Mouse (Mus musculus): ENCODE data around the gene Allc. TPM values are rescaled to one million over a fixed set of nuclear protein-coding genes. Genes with fewer than 3 reads are reported as not detected.

Gene Allc
- polyA plus RNA-seq (2014; fragmentation: Nextera tagmentation; extraction: Ambion mirVana), result 0.37 TPM in 1 of 2 replicates, not detected in the other

DNA sequence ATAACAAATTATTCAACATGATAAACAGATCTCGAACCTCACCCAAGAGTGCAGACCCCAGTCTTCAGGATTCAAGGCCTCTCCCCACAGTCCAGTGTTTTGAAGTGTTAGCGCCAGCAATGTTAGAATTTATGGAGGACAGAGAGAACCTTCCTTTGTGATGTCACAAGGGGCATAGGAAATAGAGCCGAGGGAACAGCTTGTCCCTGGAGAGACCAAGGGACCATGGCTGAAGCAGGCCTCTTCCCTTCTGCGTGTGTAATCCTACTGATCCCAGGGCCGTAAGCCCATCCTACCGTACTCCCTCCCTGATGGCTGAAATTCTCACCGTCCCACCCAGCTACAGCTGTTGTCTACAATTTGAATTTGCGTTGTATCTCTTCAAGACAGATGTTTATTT, at the start of gene Allc:
TSS of gene Allc (minus strand) at position 101 of the 400 bp plus-strand sequence.
- WGBS, result 88% methylated on average over 8 of the region's 8 CpGs
- DNase-seq (ENCODE audit: low spot score) (no peak), ATAC-seq (ENCODE audit: low FRiP score) (no peak)
- no peaks in the 10 kb centered on the region for H3K27me3 ChIP-seq (ENCODE audit: control insufficient read depth, insufficient read depth, low read length)
- no peaks in the 10 kb centered on the region for H3K36me3 ChIP-seq (replicated peaks; ENCODE audit: control insufficient read depth, insufficient read depth)
- no peaks in the 10 kb centered on the region; the same call in 1 of the 2 replicates for H3K9me3 ChIP-seq (ENCODE audit: control insufficient read depth, low read length)
- no peak within 1 kb of the TSS for H3K27ac ChIP-seq
- H3K4me3 ChIP-seq (replicated peaks; ENCODE audit: low read length), result no peak within 1 kb of the TSS
- H3K4me1 ChIP-seq (replicated peaks; ENCODE audit: control insufficient read depth, insufficient read depth, low read length), result no peaks in the 10 kb centered on the region
- H3K4me2 ChIP-seq (replicated peaks), result no peak within 1 kb of the TSS
- H3K9ac ChIP-seq, result no peak within 1 kb of the TSS

DNA sequence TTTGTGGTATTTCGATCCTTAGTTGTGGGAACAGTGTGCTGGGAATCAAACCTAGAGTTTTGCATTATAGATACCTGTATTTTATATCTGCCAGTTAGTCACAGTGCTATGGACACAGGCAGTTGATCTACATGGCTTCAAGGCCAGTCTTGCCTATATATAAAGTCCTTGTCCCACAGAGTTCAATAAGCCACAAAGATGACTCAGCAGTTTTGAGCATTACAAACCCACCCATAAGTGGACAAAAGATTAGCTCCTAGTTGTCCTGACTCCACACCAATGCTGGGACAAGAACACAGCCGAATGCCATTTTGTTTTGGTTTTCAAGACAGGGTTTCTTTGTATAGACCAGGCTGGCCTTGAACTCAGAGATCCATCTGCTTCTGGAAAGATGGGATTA, 46.1 kb upstream of the Allc start:
- DNase-seq (ENCODE audit: low spot score) (no peak), ATAC-seq (ENCODE audit: low FRiP score) (no peak)
- Histone ChIP-seq H3K9ac (no peak overlapping the region), H3K27ac (no peak overlapping the region), H3K36me3 (replicated peaks; ENCODE audit: control insufficient read depth, insufficient read depth) (peaks cover 58% of the 10 kb centered on the region), H3K27me3 (ENCODE audit: control insufficient read depth, insufficient read depth, low read length) (no peaks in the 10 kb centered on the region), H3K4me1 (replicated peaks; ENCODE audit: control insufficient read depth, insufficient read depth, low read length) (no peaks in the 10 kb centered on the region), H3K4me3 (replicated peaks; ENCODE audit: low read length) (no peak overlapping the region), H3K4me2 (replicated peaks) (no peak overlapping the region), H3K9me3 (ENCODE audit: control insufficient read depth, low read length) (no peaks in the 10 kb centered on the region)
- 93% methylated on average over 2 of the region's 2 CpGs for WGBS

GRCm38 (mm10) chr12:28627092-28627491, 44.8 kb upstream of the Allc start:
- Histone ChIP-seq H3K36me3 (replicated peaks; ENCODE audit: control insufficient read depth, insufficient read depth) (peaks cover 44% of the 10 kb centered on the region), H3K9ac (no peak overlapping the region), H3K4me3 (replicated peaks; ENCODE audit: low read length) (no peak overlapping the region), H3K9me3 (ENCODE audit: control insufficient read depth, low read length) (no peaks in the 10 kb centered on the region), H3K4me1 (replicated peaks; ENCODE audit: control insufficient read depth, insufficient read depth, low read length) (no peaks in the 10 kb centered on the region; the same call in 1 of the 2 replicates), H3K27me3 (ENCODE audit: control insufficient read depth, insufficient read depth, low read length) (no peaks in the 10 kb centered on the region), H3K4me2 (replicated peaks) (no peak overlapping the region), H3K27ac (no peak overlapping the region)
- WGBS, result 76% methylated on average over 4 of the region's 4 CpGs
- DNase-seq (ENCODE audit: low spot score) (no peak), ATAC-seq (ENCODE audit: low FRiP score) (no peak)

DNA sequence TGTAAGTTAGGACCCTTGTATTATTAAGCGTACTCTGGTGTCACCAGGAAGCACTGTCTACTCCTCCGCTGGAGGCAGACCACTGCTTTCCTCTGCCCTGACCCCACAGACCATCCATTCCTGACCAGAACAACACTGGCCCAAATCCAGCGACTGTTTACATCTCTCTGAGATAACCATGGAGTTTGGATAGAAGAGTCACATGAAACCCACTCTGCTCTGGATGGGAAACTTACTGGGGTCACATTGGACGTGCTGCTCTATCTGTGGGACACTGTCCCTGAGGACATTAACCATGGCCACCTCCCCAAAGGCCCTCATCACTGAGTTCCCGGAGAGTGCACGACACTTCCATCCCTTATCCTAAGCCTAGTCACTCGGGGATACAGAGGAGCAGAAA, 43.1 kb upstream of the Allc start:
- peaks cover 27% of the 10 kb centered on the region for H3K36me3 ChIP-seq (replicated peaks; ENCODE audit: control insufficient read depth, insufficient read depth)
- DNase-seq (ENCODE audit: low spot score) (no peak), ATAC-seq (ENCODE audit: low FRiP score) (no peak)
- 84% methylated on average over 7 of the region's 7 CpGs for WGBS
- no peak overlapping the region for H3K9ac ChIP-seq
- no peak overlapping the region for H3K27ac ChIP-seq
- no peak overlapping the region for H3K4me2 ChIP-seq (replicated peaks)
- H3K4me1 ChIP-seq (replicated peaks; ENCODE audit: control insufficient read depth, insufficient read depth, low read length), result no peaks in the 10 kb centered on the region; the same call in 1 of the 2 replicates
- no peaks in the 10 kb centered on the region for H3K9me3 ChIP-seq (ENCODE audit: control insufficient read depth, low read length)
- H3K4me3 ChIP-seq (replicated peaks; ENCODE audit: low read length), result no peak overlapping the region
- H3K27me3 ChIP-seq (ENCODE audit: control insufficient read depth, insufficient read depth, low read length), result no peaks in the 10 kb centered on the region

- Histone ChIP-seq H3K36me3 (replicated peaks; ENCODE audit: control insufficient read depth, insufficient read depth) (peaks cover 16% of the 10 kb centered on the region), H3K27ac (no peak overlapping the region), H3K4me1 (replicated peaks; ENCODE audit: control insufficient read depth, insufficient read depth, low read length) (no peaks in the 10 kb centered on the region; the same call in 1 of the 2 replicates), H3K9ac (no peak overlapping the region), H3K4me2 (replicated peaks) (no peak overlapping the region), H3K27me3 (ENCODE audit: control insufficient read depth, insufficient read depth, low read length) (no peaks in the 10 kb centered on the region), H3K4me3 (replicated peaks; ENCODE audit: low read length) (no peak overlapping the region), H3K9me3 (ENCODE audit: control insufficient read depth, low read length) (no peaks in the 10 kb centered on the region)
- DNase-seq (ENCODE audit: low spot score), result no peak
- 93% methylated on average over 2 of the region's 2 CpGs for WGBS
- ATAC-seq (ENCODE audit: low FRiP score), result no peak
Measured at GRCm38 (mm10) chr12:28624251-28624650, 41.9 kb upstream of the Allc start.

- H3K9ac ChIP-seq, result no peak within 1 kb of the TSS
- no peak for ATAC-seq (ENCODE audit: low FRiP score)
- DNase-seq (ENCODE audit: low spot score), result no peak
- 64% methylated on average over 5 of the region's 5 CpGs for WGBS
- no peaks in the 10 kb centered on the region for H3K9me3 ChIP-seq (ENCODE audit: control insufficient read depth, low read length)
- no peak within 1 kb of the TSS for H3K27ac ChIP-seq
- no peak within 1 kb of the TSS for H3K4me2 ChIP-seq (replicated peaks)
- no peaks in the 10 kb centered on the region for H3K27me3 ChIP-seq (ENCODE audit: control insufficient read depth, insufficient read depth, low read length)
- H3K4me1 ChIP-seq (replicated peaks; ENCODE audit: control insufficient read depth, insufficient read depth, low read length), result no peaks in the 10 kb centered on the region; the same call in 1 of the 2 replicates
- no peak within 1 kb of the TSS for H3K4me3 ChIP-seq (replicated peaks; ENCODE audit: low read length)
- peaks cover 5% of the 10 kb centered on the region for H3K36me3 ChIP-seq (replicated peaks; ENCODE audit: control insufficient read depth, insufficient read depth)
Measured at GRCm38 (mm10) chr12:28623195-28623594, 40.9 kb upstream of the Allc start, which contains the start of gene Colec11. Gene Colec11, minus strand, starts transcription at chr12:28623377.

DNA sequence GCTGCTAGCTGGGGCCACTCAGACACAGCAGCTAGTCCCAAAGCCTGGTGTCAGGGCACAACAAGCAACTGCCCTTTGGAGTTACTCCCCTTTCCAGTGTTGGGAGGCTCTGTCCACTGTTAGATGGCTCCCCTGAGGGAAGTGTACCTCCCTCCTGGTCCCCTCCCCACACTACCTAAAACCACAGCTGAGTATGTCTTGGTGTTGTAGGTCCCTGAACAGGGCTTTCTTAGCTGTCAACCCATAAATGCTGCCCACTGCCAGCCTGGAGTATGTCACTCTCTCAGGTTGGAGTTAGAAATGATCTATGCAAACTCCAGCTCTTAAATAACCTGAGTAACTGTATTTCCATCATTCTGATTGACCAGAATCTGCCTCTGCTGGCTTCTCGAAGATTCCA, 40.3 kb upstream of the Allc start:
- Histone ChIP-seq H3K27me3 (ENCODE audit: control insufficient read depth, insufficient read depth, low read length) (no peaks in the 10 kb centered on the region), H3K4me2 (replicated peaks) (no peak overlapping the region), H3K27ac (no peak overlapping the region), H3K4me3 (replicated peaks; ENCODE audit: low read length) (no peak overlapping the region), H3K9me3 (ENCODE audit: control insufficient read depth, low read length) (no peaks in the 10 kb centered on the region), H3K36me3 (replicated peaks; ENCODE audit: control insufficient read depth, insufficient read depth) (no peaks in the 10 kb centered on the region), H3K9ac (no peak overlapping the region), H3K4me1 (replicated peaks; ENCODE audit: control insufficient read depth, insufficient read depth, low read length) (no peaks in the 10 kb centered on the region; the same call in 1 of the 2 replicates)
- WGBS, result 86% methylated on average over 1 of the region's 1 CpGs
- no peak for ATAC-seq (ENCODE audit: low FRiP score)
- DNase-seq (ENCODE audit: low spot score), result no peak

GRCm38 (mm10) chr12:28622167-28622532, 39.8 kb upstream of the Allc start:
- Histone ChIP-seq H3K4me2 (replicated peaks) (no peak overlapping the region), H3K27ac (no peak overlapping the region), H3K36me3 (replicated peaks; ENCODE audit: control insufficient read depth, insufficient read depth) (no peaks in the 10 kb centered on the region), H3K27me3 (ENCODE audit: control insufficient read depth, insufficient read depth, low read length) (no peaks in the 10 kb centered on the region), H3K4me3 (replicated peaks; ENCODE audit: low read length) (no peak overlapping the region), H3K9me3 (ENCODE audit: control insufficient read depth, low read length) (no peaks in the 10 kb centered on the region), H3K9ac (no peak overlapping the region), H3K4me1 (replicated peaks; ENCODE audit: control insufficient read depth, insufficient read depth, low read length) (no peaks in the 10 kb centered on the region; the same call in 1 of the 2 replicates)
- DNase-seq (ENCODE audit: low spot score), result no peak
- 52% methylated on average over 5 of the region's 5 CpGs for WGBS
- ATAC-seq (ENCODE audit: low FRiP score), result no peak

- no peak overlapping the region for H3K4me2 ChIP-seq (replicated peaks)
- ATAC-seq (ENCODE audit: low FRiP score) (no peak), DNase-seq (ENCODE audit: low spot score) (no peak)
- WGBS, result 23% methylated on average over 7 of the region's 7 CpGs
- H3K9me3 ChIP-seq (ENCODE audit: control insufficient read depth, low read length), result no peaks in the 10 kb centered on the region
- no peaks in the 10 kb centered on the region for H3K27me3 ChIP-seq (ENCODE audit: control insufficient read depth, insufficient read depth, low read length)
- H3K27ac ChIP-seq, result no peak overlapping the region
- H3K36me3 ChIP-seq (replicated peaks; ENCODE audit: control insufficient read depth, insufficient read depth), result no peaks in the 10 kb centered on the region
- H3K9ac ChIP-seq, result no peak overlapping the region
- no peaks in the 10 kb centered on the region; the same call in 1 of the 2 replicates for H3K4me1 ChIP-seq (replicated peaks; ENCODE audit: control insufficient read depth, insufficient read depth, low read length)
- H3K4me3 ChIP-seq (replicated peaks; ENCODE audit: low read length), result no peak overlapping the region
Measured at GRCm38 (mm10) chr12:28621451-28622166, 39.3 kb upstream of the Allc start.

Data from hindbrain, embryonic 14.5 days (tissue).